Comparison of ENCODE assay signal across 9 mouse cellular contexts in genomic region chr5:113323784-113324638, GRCm38 (mm10). TPM values are rescaled to one million over a fixed set of nuclear protein-coding genes. Genes with fewer than 3 reads are reported as not detected.
DNase-seq lines count a peak whose midpoint lies in the region; ATAC-seq and TF ChIP-seq lines count a peak whose summit lies in the region.
"Had no signal": no experiment of that assay in that cellular context is flagged by ENCODE, and none has a peak within 500 bp of the region (broad histone marks: within the 10 kb centered on the region; RNA-seq: fewer than 3 reads in every experiment).

No protein-coding gene starts in this region.

- peak overlapping the region; percentile 36; the same call in 1 of the 2 replicates for H3K4me2 ChIP-seq in liver, embryonic 15.5 days

- no peak for TF ChIP-seq POLR2A in thymus, adult 2 months (IDR thresholded peaks at IDR 0.05; ENCODE audit: control insufficient read depth, extremely low read depth, insufficient read depth, low read length, poor library complexity)
- TF ChIP-seq POLR2A in embryonic fibroblast, embryonic 13.5 days (IDR thresholded peaks at IDR 0.05; ENCODE audit: low read depth, low read length): no peak

- no peak for DNase-seq in thymus, adult 2 months
- DNase-seq in thymus, postnatal 0 days (ENCODE audit: low spot score): no peak
- peak; percentile 67 for DNase-seq in retina, postnatal 7 days (ENCODE audit: low read depth, low spot score)
- DNase-seq in thymus, postnatal 36 days: no peak
- DNase-seq in right cerebral cortex, postnatal 14 days: no peak

- no peaks in the 10 kb centered on the region for H3K36me3 ChIP-seq in thymus, adult 2 months (ENCODE audit: control insufficient read depth, insufficient read depth, low read length)
- H3K36me3 ChIP-seq in liver, embryonic 15.5 days (replicated peaks): no peaks in the 10 kb centered on the region

- no peaks in the 10 kb centered on the region for H3K9me3 ChIP-seq in liver, embryonic 15.5 days (replicated peaks)

- TF ChIP-seq CTCF in thymus, adult 2 months (IDR thresholded peaks at IDR 0.05; ENCODE audit: borderline replicate concordance, control insufficient read depth, extremely low read depth, insufficient read depth, low read length, poor library complexity): peak; percentile 1; the same call in 1 of the 2 replicates
- no peak for TF ChIP-seq CTCF in embryonic fibroblast, embryonic 13.5 days (IDR thresholded peaks at IDR 0.05; ENCODE audit: borderline replicate concordance, insufficient read depth, low read length)

- H3K4me3 ChIP-seq in thymus, adult 2 months (ENCODE audit: control insufficient read depth, insufficient read depth, low read length): no peak overlapping the region
- peak overlapping the region; percentile 29 for H3K4me3 ChIP-seq in embryonic fibroblast, embryonic 13.5 days (ENCODE audit: insufficient read depth, low read length)
- no peak overlapping the region for H3K4me3 ChIP-seq in liver, embryonic 15.5 days (replicated peaks)

- no peaks in the 10 kb centered on the region for H3K27me3 ChIP-seq in thymus, adult 2 months (ENCODE audit: control insufficient read depth, insufficient read depth, low read length)
- peaks cover 23% of the 10 kb centered on the region for H3K27me3 ChIP-seq in liver, embryonic 15.5 days

- no peak overlapping the region for H3K27ac ChIP-seq in thymus, adult 2 months (ENCODE audit: control insufficient read depth, insufficient read depth, low read length)
- H3K27ac ChIP-seq in embryonic fibroblast, embryonic 13.5 days (ENCODE audit: insufficient read depth, low read length): no peak overlapping the region
- no peak overlapping the region for H3K27ac ChIP-seq in liver, embryonic 15.5 days (replicated peaks)

- 8% methylated on average over 38 of the region's 38 CpGs for WGBS in thymus, adult 2 months
- WGBS in liver, embryonic 15.5 days (ENCODE audit: insufficient replicate concordance): 6% methylated on average over 38 of the region's 38 CpGs

- peak; percentile 45 to 63; a peak in 2 of 4 replicates for ATAC-seq in hematopoietic stem cell, adult 5-6 weeks (replicated peaks in 1 of 2; ENCODE audit: insufficient read depth in 1 of 2, low FRiP score in 2 of 2, low TSS enrichment in 1 of 2, low read depth in 1 of 2, poor library complexity in 2 of 2, severe bottlenecking in 2 of 2)
- no peak for ATAC-seq in liver, embryonic 15.5 days (ENCODE audit: insufficient read depth)

- no peak overlapping the region for H3K9ac ChIP-seq in liver, embryonic 15.5 days

- no peaks in the 10 kb centered on the region for H3K4me1 ChIP-seq in thymus, adult 2 months (replicated peaks; ENCODE audit: control insufficient read depth, insufficient read depth, low read length)
- H3K4me1 ChIP-seq in embryonic fibroblast, embryonic 13.5 days (ENCODE audit: control insufficient read depth, insufficient read depth, low read length): no peaks in the 10 kb centered on the region
- H3K4me1 ChIP-seq in liver, embryonic 15.5 days (replicated peaks): no peaks in the 10 kb centered on the region

RNA-seq across cellular contexts. Expression of gene Sgsm1, which starts 13.4 kb away (rescaled TPM):
- polyA plus RNA-seq in thymus, adult 2 months (2012; rRNA removed): 0.71 and 1.0 TPM in 2 replicates
- 0.46 and 0.99 TPM in 2 replicates for polyA plus RNA-seq in thymus, postnatal 0 days (2015; fragmentation: Nextera tagmentation; extraction: Ambion mirVana)
- 1.1 and 1.9 TPM in 2 replicates for polyA plus RNA-seq in embryonic fibroblast, embryonic 13.5 days (2011; ENCODE audit: insufficient read length, low read depth, missing spikeins)
- 8.2 and 20.1 TPM in 2 replicates for total RNA-seq in hematopoietic stem cell, adult 5-6 weeks (2017)
- polyA plus RNA-seq in liver, embryonic 15.5 days (2015; fragmentation: Nextera tagmentation; extraction: Ambion mirVana): 1.6 and 1.7 TPM in 2 replicates

RNA-seq across cellular contexts. Expression of gene Aym1, which starts 33.1 kb away (rescaled TPM):
- polyA plus RNA-seq in thymus, adult 2 months (2012; rRNA removed): not detected in 2 replicates
- polyA plus RNA-seq in thymus, postnatal 0 days (2015; fragmentation: Nextera tagmentation; extraction: Ambion mirVana): not detected in 2 replicates
- not detected in 2 replicates for polyA plus RNA-seq in embryonic fibroblast, embryonic 13.5 days (2011; ENCODE audit: insufficient read length, low read depth, missing spikeins)
- total RNA-seq in hematopoietic stem cell, adult 5-6 weeks (2017): not detected in 2 replicates
- polyA plus RNA-seq in liver, embryonic 15.5 days (2015; fragmentation: Nextera tagmentation; extraction: Ambion mirVana): not detected in 2 replicates
- polyA plus RNA-seq: spleen, adult 2 months had no signal
